Mouse (Mus musculus): ENCODE results near the gene Dgka. TPM values are rescaled to one million over a fixed set of nuclear protein-coding genes. Genes with fewer than 3 reads are reported as not detected.

Gene Dgka
- polyA plus RNA-seq (2015; fragmentation: Nextera tagmentation; extraction: Ambion mirVana) = 4.2 and 4.5 TPM in 2 replicates

DNA sequence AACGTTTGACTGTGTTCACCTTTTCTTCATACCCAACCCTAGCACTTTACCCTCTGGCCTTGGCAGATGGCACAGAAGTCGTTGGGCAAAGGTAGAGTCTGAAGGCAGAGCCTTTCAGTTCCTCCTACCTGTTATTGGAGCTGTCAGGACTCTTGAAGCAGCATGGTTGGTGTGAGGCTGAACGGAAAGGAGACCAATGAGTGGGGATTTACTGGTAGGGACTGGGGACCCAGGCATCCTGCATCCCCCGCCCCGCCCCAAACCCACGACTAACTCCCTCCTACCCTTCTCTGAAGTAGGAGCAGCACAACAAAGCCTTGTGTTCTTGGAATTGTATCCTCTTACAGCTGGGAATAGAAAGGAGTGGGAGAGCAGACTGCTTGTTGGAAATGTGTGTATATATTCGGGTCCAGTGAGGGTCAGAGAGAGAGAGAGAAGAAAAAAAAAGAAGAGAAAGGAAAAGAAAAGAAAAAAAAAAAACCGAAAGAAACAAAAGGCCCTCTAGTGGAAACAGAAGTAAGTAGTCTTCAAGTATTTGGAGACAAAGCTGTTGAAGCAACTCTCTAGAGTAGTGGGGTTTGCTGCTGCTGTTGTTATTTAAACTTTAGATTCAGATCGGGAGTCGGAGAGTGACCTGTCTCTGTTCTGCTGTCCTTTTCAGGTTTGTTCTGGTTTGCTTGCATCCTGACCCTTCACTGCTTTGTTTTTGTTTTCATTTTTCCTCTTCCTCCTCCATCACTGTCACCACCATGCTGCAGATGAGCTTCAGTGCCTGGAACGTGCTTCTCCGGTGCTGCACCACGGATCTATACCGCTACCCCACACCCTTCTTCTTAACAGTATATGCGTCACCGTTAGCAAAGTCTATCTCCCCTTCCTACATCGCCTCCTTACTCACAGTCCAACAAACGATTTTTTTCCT, at the start of gene Dgka:
Gene Dgka (minus strand): TSS at position 176 of the 922 bp plus-strand sequence.
- peak within 1 kb of the TSS; percentile 53 for H3K9ac ChIP-seq (replicated peaks)
- peak within 1 kb of the TSS; percentile 51 for H3K4me3 ChIP-seq
- H3K27me3 ChIP-seq = peaks cover 38% of the 10 kb centered on the region; the same call in 1 of the 2 replicates
- 23% methylated on average over 18 of the region's 18 CpGs for WGBS
- H3K36me3 ChIP-seq = no peaks in the 10 kb centered on the region
- no peak within 1 kb of the TSS for H3K27ac ChIP-seq (replicated peaks)
- peaks cover 32% of the 10 kb centered on the region for H3K4me1 ChIP-seq
- ATAC-seq (replicated peaks) = no peak
- H3K4me2 ChIP-seq (replicated peaks) = peak within 1 kb of the TSS; percentile 84
- no peaks in the 10 kb centered on the region for H3K9me3 ChIP-seq

DNA sequence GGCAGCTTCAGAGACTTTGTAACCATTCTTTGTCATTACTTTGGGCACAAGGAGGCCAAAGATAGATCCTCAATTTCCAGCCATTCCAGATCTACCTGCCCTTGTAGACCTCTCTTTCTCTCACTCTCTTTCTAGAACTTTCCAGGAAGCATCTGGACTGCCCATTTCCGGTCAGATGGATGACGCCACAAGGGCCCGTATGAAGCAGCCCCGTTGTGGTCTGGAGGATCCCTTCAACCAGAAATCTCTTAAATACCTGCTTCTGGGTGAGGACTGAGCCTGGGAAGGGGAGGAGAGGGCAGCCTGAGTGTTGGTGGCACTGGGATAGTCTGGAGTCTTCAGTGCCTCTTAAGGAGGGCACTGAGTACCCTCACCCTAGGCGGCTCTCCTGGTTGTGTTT, 49.7 kb upstream of the Dgka start:
- 92% methylated on average over 5 of the region's 5 CpGs for WGBS
- no peak overlapping the region for H3K4me3 ChIP-seq
- H3K9ac ChIP-seq (replicated peaks) = no peak overlapping the region
- H3K27ac ChIP-seq (replicated peaks) = no peak overlapping the region
- no peaks in the 10 kb centered on the region for H3K9me3 ChIP-seq
- H3K4me1 ChIP-seq = no peaks in the 10 kb centered on the region
- H3K36me3 ChIP-seq = no peaks in the 10 kb centered on the region
- no peak overlapping the region for H3K4me2 ChIP-seq (replicated peaks)
- H3K27me3 ChIP-seq = no peaks in the 10 kb centered on the region
- ATAC-seq (replicated peaks) = no peak

DNA sequence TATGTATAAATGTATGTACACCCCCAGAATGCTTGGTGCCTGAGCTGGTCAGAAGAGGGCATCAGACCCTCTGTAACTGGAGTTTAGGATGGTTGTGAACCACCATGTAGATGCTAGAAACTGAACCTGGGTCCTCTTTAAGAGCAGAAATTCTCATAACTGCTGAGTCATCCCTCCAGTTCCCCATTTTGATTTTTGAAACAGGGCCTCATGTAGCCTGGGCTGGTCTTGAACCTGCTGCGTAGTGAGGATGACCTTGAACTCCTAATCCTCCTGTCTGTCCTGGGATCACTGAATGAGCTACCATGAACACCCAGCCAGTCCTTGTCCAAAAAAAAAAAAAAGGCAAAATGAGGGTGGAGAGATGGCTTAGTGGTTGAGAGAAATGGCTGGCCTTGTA, 48.6 kb upstream of the Dgka start:
- Histone ChIP-seq H3K36me3 (no peaks in the 10 kb centered on the region), H3K4me2 (replicated peaks) (no peak overlapping the region), H3K27ac (replicated peaks) (no peak overlapping the region), H3K9me3 (no peaks in the 10 kb centered on the region), H3K9ac (replicated peaks) (no peak overlapping the region), H3K4me3 (no peak overlapping the region), H3K4me1 (no peaks in the 10 kb centered on the region), H3K27me3 (no peaks in the 10 kb centered on the region)
- ATAC-seq (replicated peaks) = no peak
- 91% methylated on average over 1 of the region's 1 CpGs for WGBS

DNA sequence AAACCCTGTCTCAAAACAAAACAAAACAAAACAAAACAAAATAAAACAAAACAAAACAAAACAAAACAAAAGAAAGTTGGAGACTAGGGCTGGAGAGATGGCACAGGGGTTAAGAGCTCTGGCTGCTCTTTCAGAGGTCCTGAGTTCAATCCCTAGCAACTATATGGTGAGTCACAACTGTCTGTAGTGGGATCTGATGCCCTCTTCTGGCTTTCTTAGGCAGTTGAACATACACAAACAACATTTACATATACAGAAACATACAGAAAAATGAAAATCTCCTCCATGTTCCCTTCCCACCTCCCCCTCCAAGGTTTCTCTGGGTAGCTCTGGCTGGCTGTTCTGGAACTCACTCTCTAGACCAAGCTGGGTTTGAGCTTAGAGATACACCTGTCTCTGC, 47.4 kb upstream of the Dgka start:
- H3K4me1 ChIP-seq = no peaks in the 10 kb centered on the region
- no peaks in the 10 kb centered on the region for H3K27me3 ChIP-seq
- no peak overlapping the region for H3K4me3 ChIP-seq
- no peaks in the 10 kb centered on the region for H3K9me3 ChIP-seq
- ATAC-seq (replicated peaks) = no peak
- no peaks in the 10 kb centered on the region for H3K36me3 ChIP-seq
- H3K4me2 ChIP-seq (replicated peaks) = no peak overlapping the region
- no peak overlapping the region for H3K9ac ChIP-seq (replicated peaks)
- no peak overlapping the region for H3K27ac ChIP-seq (replicated peaks)

DNA sequence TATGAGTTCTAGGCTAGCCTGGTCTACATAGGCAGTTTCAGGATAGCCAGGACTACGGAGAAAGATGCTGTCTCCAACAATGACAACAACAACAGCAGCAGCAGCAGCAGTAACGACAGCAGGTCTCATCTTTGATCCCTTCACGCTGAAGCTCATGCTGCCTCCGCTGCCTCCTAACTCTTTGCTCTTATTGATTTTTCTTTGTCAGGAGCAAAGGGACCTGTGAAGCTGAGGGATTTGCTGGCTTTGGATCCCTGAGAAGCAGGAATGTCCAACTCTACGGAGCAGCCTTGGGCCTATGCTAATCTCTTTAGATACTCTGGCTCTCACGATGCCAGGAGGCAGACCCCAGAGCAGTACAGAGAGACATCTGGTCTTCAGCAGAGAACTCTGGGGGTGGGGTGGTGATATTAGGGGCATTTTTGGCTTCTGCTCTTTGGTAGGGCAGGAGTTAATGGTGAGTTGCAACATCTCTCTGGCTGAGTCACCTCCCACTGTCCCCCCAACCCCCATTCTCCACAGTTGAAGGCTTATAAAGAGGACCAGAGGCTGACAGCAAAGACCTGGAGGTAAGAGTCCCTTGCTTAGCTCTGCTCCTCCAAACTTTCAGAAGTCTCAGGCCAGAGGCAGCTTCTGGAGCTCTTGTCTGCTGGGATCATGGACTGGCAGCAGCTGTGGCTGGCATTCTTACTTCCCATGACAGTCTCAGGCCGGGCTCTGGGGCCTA, 45.9 kb upstream of the Dgka start, which contains the start of gene Mmp19:
Gene Mmp19 (plus strand): TSS at position 513 of the 727 bp plus-strand sequence.
- Histone ChIP-seq H3K27ac (replicated peaks) (no peak within 1 kb of the TSS), H3K9me3 (no peaks in the 10 kb centered on the region), H3K27me3 (0 out of 2 replicates have a peak, but pooled peaks cover 3% of the 10 kb centered on the region), H3K9ac (replicated peaks) (no peak within 1 kb of the TSS), H3K4me1 (no peaks in the 10 kb centered on the region), H3K36me3 (no peaks in the 10 kb centered on the region), H3K4me2 (replicated peaks) (no peak within 1 kb of the TSS), H3K4me3 (no peak within 1 kb of the TSS)
- WGBS = 71% methylated on average over 7 of the region's 7 CpGs
- no peak for ATAC-seq (replicated peaks)

DNA sequence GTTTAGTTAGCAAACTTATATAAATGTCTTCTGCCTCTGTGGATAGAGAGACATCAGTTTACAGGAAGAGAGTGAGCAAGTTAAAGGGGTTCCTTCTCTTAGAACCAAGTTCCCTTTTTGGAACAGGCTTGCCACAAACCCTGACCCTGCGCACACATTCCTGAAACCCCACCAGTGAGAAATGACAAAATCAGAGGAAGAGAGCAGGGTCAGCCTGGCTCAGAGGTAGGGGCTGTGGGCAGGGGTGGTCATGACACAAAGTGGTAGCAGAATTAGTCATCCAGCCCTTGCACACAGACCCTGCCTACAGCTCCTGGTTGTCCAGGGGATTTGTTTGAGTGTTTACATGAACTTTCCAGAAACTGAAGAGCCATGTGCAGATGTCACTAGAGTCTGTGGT, 35.5 kb upstream of the Dgka start:
- Histone ChIP-seq H3K9me3 (0 out of 2 replicates have a peak, but pooled peaks cover 3% of the 10 kb centered on the region), H3K9ac (replicated peaks) (no peak overlapping the region), H3K36me3 (no peaks in the 10 kb centered on the region), H3K27me3 (no peaks in the 10 kb centered on the region), H3K4me1 (no peaks in the 10 kb centered on the region), H3K4me2 (replicated peaks) (no peak overlapping the region), H3K27ac (replicated peaks) (no peak overlapping the region), H3K4me3 (no peak overlapping the region)
- 90% methylated on average over 1 of the region's 1 CpGs for WGBS
- ATAC-seq (replicated peaks) = no peak

DNA sequence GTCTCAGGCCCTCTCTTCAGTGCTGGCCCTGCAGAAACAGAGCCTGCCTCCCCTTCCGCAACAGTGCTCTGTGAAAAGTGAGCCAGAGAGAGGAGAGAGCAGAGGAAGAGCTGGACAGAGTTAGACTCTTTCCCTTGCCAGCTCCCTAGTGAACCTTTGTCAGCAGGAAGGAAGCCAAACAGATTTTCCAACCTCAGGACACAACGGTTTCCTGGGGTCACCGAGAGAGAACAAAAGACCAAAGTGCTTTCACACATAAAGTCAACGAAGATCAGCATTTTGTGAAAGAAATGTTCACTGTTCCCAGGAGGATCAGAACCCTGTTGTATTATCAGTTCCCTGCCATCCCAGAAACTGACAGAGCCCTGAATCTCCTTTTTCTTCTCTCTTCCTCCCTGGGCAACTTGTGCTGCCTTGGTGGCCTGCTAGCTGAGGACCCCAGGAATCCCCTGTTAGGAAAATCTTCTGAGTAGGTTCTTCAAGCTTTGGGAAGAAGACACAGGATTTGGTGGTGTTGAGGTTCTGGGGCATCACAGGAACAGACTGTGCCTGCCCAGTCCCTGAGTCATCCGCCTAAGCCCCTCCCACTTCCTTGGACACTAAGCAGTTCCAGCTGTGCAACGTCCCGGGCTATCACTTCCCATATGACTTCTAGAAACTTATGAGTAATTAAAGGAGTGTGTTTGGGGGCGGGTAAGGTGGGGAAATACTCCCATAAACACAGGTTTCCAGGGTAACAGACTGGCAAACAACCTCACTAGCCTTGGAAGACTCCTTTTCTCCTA, 34.5 kb upstream of the Dgka start:
- no peak overlapping the region for H3K4me3 ChIP-seq
- H3K4me2 ChIP-seq (replicated peaks) = no peak overlapping the region
- no peak overlapping the region for H3K27ac ChIP-seq (replicated peaks)
- ATAC-seq (replicated peaks) = no peak
- H3K9ac ChIP-seq (replicated peaks) = no peak overlapping the region
- 0 out of 2 replicates have a peak, but pooled peaks cover 3% of the 10 kb centered on the region for H3K9me3 ChIP-seq
- H3K27me3 ChIP-seq = no peaks in the 10 kb centered on the region
- WGBS = 40% methylated on average over 8 of the region's 8 CpGs
- H3K36me3 ChIP-seq = no peaks in the 10 kb centered on the region
- no peaks in the 10 kb centered on the region for H3K4me1 ChIP-seq

DNA sequence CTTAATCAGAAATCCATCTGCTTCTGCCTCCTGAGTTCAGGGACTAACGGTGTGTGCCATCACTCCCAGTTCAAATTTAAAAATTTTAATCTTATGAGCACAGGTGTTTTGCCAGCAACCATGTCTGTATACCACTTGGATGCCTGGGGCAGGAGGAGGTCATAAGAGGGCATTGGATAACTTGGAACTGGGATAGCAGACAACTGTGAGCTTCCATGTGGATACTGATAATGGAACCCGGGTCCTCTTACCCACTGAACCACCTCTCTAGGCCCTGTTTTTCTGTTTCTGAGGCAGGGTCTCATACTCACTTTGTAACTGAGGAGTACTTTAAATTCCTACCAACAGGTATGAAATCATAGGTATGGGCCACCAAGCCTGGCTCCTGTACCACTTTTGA, 33.8 kb upstream of the Dgka start:
- Histone ChIP-seq H3K27ac (replicated peaks) (no peak overlapping the region), H3K36me3 (no peaks in the 10 kb centered on the region), H3K4me2 (replicated peaks) (no peak overlapping the region), H3K4me1 (no peaks in the 10 kb centered on the region), H3K9ac (replicated peaks) (no peak overlapping the region), H3K4me3 (no peak overlapping the region), H3K27me3 (no peaks in the 10 kb centered on the region), H3K9me3 (no peaks in the 10 kb centered on the region)
- ATAC-seq (replicated peaks) = no peak
- WGBS = 89% methylated on average over 2 of the region's 2 CpGs

DNA sequence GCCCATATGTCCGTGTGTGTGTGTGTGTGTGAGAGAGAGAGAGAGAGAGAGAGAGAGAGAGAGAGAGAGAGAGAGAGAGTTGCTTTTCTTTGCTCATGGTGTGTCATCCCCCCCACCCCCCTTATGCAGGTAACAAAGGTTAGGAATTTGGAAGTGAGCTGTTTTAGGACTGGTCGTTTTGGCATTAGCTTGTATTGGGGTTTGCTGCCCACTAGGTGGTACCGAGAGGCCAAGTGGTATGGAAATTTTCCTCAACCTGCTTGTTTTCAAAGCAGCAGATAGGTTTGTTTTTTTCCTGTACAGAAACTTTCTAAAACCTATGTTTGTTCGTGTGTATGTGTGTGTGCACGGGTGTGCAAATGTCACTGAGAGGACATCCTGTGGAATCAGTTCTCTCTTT, 29.0 kb upstream of the Dgka start:
- Histone ChIP-seq H3K36me3 (0 out of 2 replicates have a peak, but pooled peaks cover 3% of the 10 kb centered on the region), H3K4me2 (replicated peaks) (no peak overlapping the region), H3K9me3 (no peaks in the 10 kb centered on the region), H3K27me3 (no peaks in the 10 kb centered on the region), H3K27ac (replicated peaks) (no peak overlapping the region), H3K4me3 (no peak overlapping the region), H3K9ac (replicated peaks) (no peak overlapping the region), H3K4me1 (no peaks in the 10 kb centered on the region)
- no peak for ATAC-seq (replicated peaks)
- 32% methylated on average over 5 of the region's 5 CpGs for WGBS

DNA sequence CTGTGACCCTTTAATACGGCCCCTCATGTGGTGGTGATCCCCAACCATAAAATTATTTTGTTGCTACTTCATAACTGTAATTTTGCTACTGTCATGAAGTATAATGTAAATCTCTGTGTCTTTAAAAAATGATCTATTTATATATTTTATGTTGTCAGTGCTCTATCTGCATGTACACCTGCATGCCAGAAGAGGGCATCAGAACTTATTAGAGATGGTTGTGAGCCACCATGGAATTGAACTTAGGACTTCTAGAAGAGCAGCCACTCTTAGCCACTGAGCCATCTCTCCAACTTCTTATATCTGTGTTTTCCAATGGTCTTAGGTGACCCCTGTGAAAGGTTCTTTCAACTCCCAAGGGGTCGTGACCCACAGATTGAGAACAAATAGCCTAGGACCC, 28.2 kb upstream of the Dgka start:
- Histone ChIP-seq H3K36me3 (0 out of 2 replicates have a peak, but pooled peaks cover 3% of the 10 kb centered on the region), H3K9ac (replicated peaks) (no peak overlapping the region), H3K27me3 (no peaks in the 10 kb centered on the region), H3K9me3 (no peaks in the 10 kb centered on the region), H3K4me3 (no peak overlapping the region), H3K4me2 (replicated peaks) (no peak overlapping the region), H3K27ac (replicated peaks) (no peak overlapping the region), H3K4me1 (no peaks in the 10 kb centered on the region)
- 85% methylated on average over 2 of the region's 2 CpGs for WGBS
- no peak for ATAC-seq (replicated peaks)

DNA sequence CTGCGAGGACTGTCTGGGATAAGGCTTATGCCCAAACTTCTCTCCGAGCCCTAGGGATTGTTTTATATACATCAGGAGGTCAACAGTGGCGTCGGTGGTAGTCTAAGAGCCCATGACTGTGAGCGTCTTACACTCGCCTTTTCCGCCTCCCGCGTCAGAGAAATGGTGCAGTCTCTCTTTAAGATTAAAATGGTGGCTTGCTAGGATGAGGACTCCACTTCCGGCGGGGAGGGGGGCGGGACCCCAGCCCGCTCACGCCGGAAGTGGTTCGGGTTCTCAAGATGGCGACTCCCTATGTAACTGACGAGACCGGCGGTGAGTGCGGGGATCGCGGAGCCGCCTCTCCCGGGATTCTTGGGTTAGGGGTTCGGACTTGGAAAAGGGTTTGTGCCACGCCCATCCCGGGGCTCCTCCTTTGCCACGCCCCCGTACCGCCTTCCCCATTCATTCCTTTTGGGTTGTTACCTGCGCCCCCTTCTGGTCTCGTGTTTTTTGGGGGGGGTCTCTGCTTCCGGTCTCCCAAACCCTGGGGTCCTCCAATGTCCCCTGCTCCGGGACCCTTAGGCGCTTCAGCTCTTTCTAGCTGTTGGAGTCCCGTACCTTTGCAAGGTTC, 3.7 kb upstream of the Dgka start:
- Histone ChIP-seq H3K9me3 (no peaks in the 10 kb centered on the region), H3K9ac (replicated peaks) (peak overlapping the region; percentile 70), H3K36me3 (0 out of 2 replicates have a peak, but pooled peaks cover 2% of the 10 kb centered on the region), H3K27ac (replicated peaks) (peak overlapping the region; percentile 92), H3K4me2 (replicated peaks) (peak overlapping the region; percentile 86), H3K27me3 (peaks cover 19% of the 10 kb centered on the region; the same call in 1 of the 2 replicates), H3K4me1 (peaks cover 36% of the 10 kb centered on the region), H3K4me3 (peak overlapping the region; percentile 83)
- ATAC-seq (replicated peaks) = peak; percentile 95
- WGBS = under 1% methylated on average over 37 of the region's 37 CpGs
